Mouse (Mus musculus) lung, adult 2 months (tissue): Measurements from ENCODE around the gene Zbtb25. TPM values are rescaled to one million over a fixed set of nuclear protein-coding genes. Genes with fewer than 3 reads are reported as not detected.

Source experiments
- DNase-seq: peaks from one replicate; pipeline ENCODE4 v3.0.0; 2022
- H3K4me1 ChIP-seq: fragments of 200-500 bp; 2 replicates; pipeline ENCODE4 v1.6.1; 2011; ENCODE audit warnings: low read length; ENCODE audit not compliant: control insufficient read depth, insufficient read depth
- H3K4me3 ChIP-seq: fragments of 200-500 bp; replicated peaks from 2 replicates; pipeline ENCODE3; 2011; ENCODE audit warnings: low read depth, mild to moderate bottlenecking, control low read depth, low read length; ENCODE audit errors: extremely low read depth
- CTCF ChIP-seq: fragments of 200-500 bp; IDR thresholded peaks from 2 replicates; pipeline ENCODE4 v1.5.1; 2011; ENCODE audit warnings: mild to moderate bottlenecking, low read length, control low read depth; ENCODE audit not compliant: insufficient read depth
- POLR2A ChIP-seq: fragments of 200-500 bp; IDR thresholded peaks from 2 replicates; pipeline ENCODE4 v1.6.1; 2011; ENCODE audit warnings: low read depth, mild to moderate bottlenecking, control low read depth, low read length, borderline replicate concordance; ENCODE audit errors: extremely low read depth
- WGBS: fragments of 180-500 bp; shearing (Covaris S2); methylation state at CpG from one replicate; pipeline ENCODE4 v1.1.7; 2018; 5-methylcytosine and 5-hydroxymethylcytosine counted together
- polyA plus RNA-seq: library from polyadenylated mRNA; depleted of rRNA; stranded (reverse); fragments of >200 nt; gene quantifications from 2 replicates; pipeline ENCODE4 v1.2.3, GENCODE M21; 2012; rRNA removed

Gene Zbtb25
- polyA plus RNA-seq: 6.4 and 6.8 TPM in 2 replicates

DNA sequence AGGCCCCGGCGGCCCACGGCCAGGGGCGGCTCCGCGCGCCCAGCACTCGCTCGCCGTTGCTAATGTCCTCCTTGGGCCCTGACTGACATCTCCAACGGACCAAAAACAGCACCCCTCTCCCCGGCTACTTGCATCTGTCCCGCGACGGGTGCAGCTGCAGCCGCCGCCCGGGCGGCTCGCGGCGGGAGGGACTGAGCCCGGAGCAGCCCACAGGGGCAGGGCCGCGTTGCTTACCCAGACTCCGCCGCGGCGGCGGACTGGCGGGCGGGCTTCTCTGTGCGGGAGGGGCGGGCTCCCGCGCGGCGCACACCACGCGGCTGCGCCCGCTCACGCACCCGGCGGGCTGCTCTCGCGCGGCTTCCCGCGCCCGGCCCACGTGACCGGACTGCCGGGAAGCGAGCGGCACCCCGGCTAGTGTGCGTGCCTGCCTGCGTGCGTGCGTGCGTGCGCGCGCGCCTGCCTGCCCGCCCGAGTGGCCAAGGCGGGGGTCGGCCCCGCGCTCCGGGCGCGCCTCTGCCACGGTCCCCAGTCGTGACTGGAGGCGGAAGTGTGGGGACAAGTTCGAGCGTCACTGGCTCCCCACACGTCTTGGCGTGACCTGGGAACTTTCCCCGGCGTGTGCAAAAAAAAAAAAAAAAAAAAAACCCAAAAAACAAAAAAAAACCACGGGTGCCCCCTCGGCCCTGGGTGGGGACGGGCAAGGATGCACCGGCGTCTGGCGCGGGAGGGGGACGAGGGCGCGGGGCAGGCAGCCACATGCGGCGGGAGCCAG is at the start of gene Zbtb25:
TSS of gene Zbtb25 (minus strand) at position 397 of the 772 bp plus-strand sequence.
- peak; percentile 73 for DNase-seq
- H3K4me1 ChIP-seq: peaks cover 13% of the 10 kb centered on the region; the same call in 1 of the 2 replicates
- H3K4me3 ChIP-seq: peak within 1 kb of the TSS; percentile 89
- TF ChIP-seq CTCF (no peak), POLR2A (peak; percentile 46; the same call in 1 of the 2 replicates)
- WGBS: under 1% methylated on average over 94 of the region's 96 CpGs

DNA sequence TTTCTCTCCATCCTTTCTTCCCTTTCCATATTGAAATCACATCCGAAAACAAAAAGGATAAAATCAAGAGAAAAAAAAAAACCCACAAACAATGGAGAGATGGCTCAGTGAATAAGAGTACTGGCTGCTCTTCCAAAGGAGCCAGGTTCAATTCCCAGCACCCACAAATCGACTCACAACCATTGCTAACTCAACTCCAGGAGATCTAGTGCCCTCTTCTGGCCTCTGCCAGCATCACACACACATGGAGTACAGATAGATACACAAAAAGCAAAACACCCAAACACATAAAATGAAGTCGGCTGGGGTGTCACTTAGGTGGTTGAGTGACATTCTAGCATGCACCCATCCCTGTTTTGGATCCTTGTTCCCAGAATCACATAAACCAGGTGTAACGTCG is 48.9 kb upstream of the Zbtb25 start:
- no peak for DNase-seq
- 93% methylated on average over 5 of the region's 5 CpGs for WGBS
- no peak overlapping the region for H3K4me3 ChIP-seq
- TF ChIP-seq POLR2A (no peak), CTCF (no peak)
- H3K4me1 ChIP-seq: no peaks in the 10 kb centered on the region

DNA sequence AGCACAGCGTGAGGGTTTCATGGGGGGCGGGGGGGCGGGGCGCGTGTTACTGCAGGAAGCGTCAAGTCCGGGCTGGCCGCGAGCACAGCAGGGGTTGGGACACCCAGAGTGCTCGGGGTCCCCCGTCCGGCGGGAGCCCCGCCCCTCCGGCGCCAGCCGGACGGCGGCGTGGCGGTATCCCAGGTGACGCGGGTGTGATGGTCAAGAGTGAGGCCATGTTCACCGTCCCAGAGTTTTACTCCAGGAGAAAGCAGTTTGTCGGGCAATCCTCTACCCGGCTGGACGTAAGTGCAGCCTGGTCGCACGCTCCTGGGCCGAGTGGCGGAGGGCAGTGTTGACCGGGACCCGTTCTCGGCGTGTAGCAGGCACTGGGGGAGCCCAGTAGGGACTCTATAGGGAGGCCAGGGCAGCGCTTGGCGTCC is 48.0 kb upstream of the Zbtb25 start, which contains the start of gene Ppp1r36:
TSS of gene Ppp1r36 (plus strand) at position 106 of the 422 bp plus-strand sequence.
- WGBS: 4% methylated on average over 37 of the region's 37 CpGs

DNA sequence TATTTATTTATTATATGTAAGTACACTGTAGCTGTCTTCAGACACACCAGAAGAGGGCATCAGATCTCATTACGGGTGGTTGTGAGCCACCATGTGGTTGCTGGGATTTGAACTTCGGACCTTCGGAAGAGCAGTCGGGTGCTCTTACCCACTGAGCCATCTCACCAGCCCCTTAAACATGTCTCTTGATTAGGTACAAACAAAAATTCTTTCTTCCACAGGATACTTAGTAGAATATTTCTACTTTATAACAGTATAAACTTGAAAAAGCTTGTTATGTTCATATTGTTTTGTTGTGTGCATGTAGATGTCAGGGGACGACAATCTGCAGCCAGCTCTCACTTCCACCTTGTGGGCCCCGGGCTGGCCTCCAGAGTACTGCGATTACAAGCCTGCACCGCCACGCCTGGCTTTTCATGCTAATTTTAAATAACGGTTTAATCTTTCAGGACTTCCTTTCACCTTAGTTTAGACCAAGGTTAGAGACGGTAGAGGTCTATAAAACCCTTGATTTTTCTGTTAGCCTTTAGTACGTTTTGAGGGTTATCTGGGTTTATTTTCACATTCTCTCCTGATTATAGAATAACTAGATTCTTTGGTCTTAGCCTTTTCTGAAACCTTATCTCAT is 46.1 kb upstream of the Zbtb25 start:
- WGBS: 76% methylated on average over 12 of the region's 12 CpGs
- TF ChIP-seq CTCF (no peak), POLR2A (no peak)
- H3K4me3 ChIP-seq: no peak overlapping the region
- H3K4me1 ChIP-seq: no peaks in the 10 kb centered on the region
- no peak for DNase-seq

More for the DNA sequence above, 48.0 kb upstream of the Zbtb25 start, which contains the start of gene Ppp1r36:
- DNase-seq: peak; percentile 32
- Histone ChIP-seq H3K4me1 (no peaks in the 10 kb centered on the region), H3K4me3 (peak within 1 kb of the TSS; percentile 41)
- no peak for TF ChIP-seq POLR2A
- TF ChIP-seq CTCF: no peak

DNA sequence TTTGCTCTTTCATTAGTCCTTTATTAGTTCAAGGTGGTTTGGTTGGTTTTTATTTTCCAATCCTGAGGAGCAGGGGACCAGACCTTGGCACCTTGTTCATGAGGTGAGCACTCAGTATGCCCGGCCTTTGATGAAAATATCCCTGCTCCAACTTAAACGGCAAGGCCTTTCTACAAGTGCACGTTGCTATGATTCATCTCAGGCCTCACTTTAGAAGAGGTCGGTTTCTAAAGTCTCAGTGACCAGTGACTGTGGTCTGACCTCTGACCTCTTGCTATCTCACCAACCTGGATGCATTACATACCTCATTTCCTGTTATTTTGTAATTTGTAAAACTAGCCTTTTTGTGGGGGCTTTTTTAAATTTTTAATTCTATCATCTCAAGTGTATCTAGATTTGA is 39.8 kb upstream of the Zbtb25 start:
- Histone ChIP-seq H3K4me3 (no peak overlapping the region), H3K4me1 (peaks cover 9% of the 10 kb centered on the region)
- no peak for DNase-seq
- 64% methylated on average over 4 of the region's 4 CpGs for WGBS
- no peak for TF ChIP-seq POLR2A
- no peak for TF ChIP-seq CTCF

DNA sequence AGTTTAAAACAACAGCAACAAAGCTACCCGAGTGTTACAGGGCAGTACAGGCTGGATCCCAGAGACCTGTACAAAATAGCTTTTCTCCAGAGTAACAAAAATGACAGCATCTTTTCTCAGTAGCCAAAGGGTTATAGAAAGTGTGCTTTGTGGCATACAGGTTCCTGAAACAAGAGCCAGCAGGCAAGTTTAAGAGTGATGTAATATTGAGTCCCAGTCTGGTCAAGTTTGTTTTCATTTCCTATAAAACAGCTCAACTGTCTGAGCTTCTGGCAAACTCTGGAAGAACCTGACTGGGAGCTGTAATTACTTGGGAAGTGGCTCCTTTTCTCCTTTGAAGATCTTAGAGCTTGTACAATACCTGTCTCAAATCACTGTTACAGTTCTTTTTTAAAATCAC is 37.8 kb upstream of the Zbtb25 start:
- no peak overlapping the region for H3K4me3 ChIP-seq
- H3K4me1 ChIP-seq: peaks cover 12% of the 10 kb centered on the region
- no peak for TF ChIP-seq CTCF
- no peak for TF ChIP-seq POLR2A
- 82% methylated on average over 1 of the region's 1 CpGs for WGBS
- DNase-seq: no peak

DNA sequence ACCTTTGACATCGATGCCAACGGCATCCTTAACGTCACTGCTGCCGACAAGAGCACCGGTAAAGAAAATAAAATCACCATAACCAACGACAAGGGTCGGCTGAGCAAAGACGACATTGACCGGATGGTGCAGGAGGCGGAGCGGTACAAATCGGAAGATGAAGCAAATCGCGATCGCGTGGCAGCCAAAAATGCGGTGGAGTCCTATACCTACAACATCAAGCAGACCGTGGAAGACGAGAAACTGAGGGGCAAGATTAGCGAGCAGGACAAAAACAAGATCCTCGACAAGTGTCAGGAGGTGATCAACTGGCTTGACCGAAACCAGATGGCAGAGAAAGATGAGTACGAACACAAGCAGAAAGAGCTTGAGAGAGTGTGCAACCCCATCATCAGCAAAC is 36.6 kb upstream of the Zbtb25 start:
- WGBS: 8% methylated on average over 23 of the region's 23 CpGs
- no peak for TF ChIP-seq CTCF
- no peak for TF ChIP-seq POLR2A
- peaks cover 12% of the 10 kb centered on the region for H3K4me1 ChIP-seq
- no peak for DNase-seq
- peak overlapping the region; percentile 81 for H3K4me3 ChIP-seq

DNA sequence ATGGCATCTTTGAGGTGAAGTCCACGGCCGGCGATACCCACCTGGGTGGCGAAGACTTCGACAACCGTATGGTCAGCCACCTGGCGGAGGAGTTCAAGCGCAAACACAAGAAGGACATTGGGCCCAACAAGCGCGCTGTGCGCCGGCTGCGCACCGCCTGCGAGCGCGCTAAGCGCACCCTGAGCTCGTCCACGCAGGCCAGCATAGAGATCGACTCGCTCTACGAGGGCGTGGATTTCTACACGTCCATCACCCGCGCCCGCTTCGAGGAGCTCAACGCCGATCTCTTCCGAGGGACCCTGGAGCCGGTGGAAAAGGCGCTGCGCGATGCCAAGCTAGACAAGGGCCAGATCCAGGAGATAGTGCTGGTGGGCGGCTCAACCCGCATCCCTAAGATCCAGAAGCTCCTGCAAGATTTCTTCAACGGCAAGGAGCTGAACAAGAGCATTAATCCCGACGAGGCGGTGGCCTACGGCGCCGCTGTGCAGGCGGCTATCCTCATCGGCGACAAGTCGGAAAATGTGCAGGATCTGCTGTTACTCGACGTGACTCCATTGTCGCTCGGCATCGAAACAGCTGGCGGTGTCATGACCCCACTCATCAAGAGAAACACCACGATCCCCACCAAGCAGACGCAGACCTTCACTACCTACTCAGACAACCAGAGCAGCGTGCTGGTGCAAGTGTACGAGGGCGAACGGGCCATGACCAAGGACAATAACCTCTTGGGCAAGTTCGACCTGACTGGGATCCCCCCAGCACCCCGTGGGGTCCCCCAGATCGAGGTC is 36.0 kb upstream of the Zbtb25 start:
- DNase-seq: peak; percentile 36
- peaks cover 12% of the 10 kb centered on the region for H3K4me1 ChIP-seq
- TF ChIP-seq POLR2A (no peak), CTCF (no peak)
- 8% methylated on average over 64 of the region's 64 CpGs for WGBS
- H3K4me3 ChIP-seq: peak overlapping the region; percentile 81

DNA sequence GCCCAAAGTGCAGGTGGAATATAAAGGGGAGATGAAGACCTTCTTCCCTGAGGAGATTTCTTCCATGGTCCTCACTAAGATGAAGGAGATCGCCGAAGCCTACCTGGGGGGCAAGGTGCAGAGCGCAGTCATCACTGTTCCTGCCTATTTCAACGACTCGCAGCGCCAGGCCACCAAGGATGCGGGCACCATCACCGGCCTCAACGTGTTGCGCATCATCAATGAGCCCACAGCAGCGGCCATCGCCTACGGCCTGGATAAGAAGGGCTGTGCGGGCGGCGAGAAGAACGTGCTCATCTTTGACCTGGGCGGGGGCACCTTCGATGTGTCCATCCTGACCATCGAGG is 35.4 kb upstream of the Zbtb25 start:
- 14% methylated on average over 20 of the region's 20 CpGs for WGBS
- peak overlapping the region; percentile 81 for H3K4me3 ChIP-seq
- H3K4me1 ChIP-seq: peaks cover 12% of the 10 kb centered on the region
- TF ChIP-seq CTCF (no peak), POLR2A (no peak)
- DNase-seq: no peak
